Mouse (Mus musculus) 3134 (cell line): ENCODE data around the gene Srbd1.
A peak's percentile ranks its signal among the peaks of the same experiment; 100 is the strongest.

Experiments
- DNase-seq: peaks from one replicate; pipeline ENCODE4 v3.0.0-alpha.2; 2011; ENCODE audit warnings: low spot score; ENCODE audit not compliant: insufficient read length; ENCODE audit errors: extremely low read depth

Gene Srbd1

GRCm38 (mm10) chr17:86149726-86150125, 4.8 kb upstream of the Srbd1 start:
- DNase-seq = no peak

- DNase-seq = peak; percentile 82
Measured at GRCm38 (mm10) chr17:86144537-86145078, 367 bp downstream of the Srbd1 start.

- DNase-seq = no peak
Measured at GRCm38 (mm10) chr17:86135835-86136234, 9.1 kb downstream of the Srbd1 start.

- no peak for DNase-seq
Measured at GRCm38 (mm10) chr17:86134461-86134860, 10.5 kb downstream of the Srbd1 start.

- DNase-seq = no peak
Measured at GRCm38 (mm10) chr17:86132534-86132933, 12.4 kb downstream of the Srbd1 start.

- no peak for DNase-seq
Measured at GRCm38 (mm10) chr17:86128198-86128597, 16.8 kb downstream of the Srbd1 start.

- no peak for DNase-seq
Measured at GRCm38 (mm10) chr17:86125908-86126307, 19.1 kb downstream of the Srbd1 start.

- DNase-seq = no peak
Measured at GRCm38 (mm10) chr17:86123146-86123545, 21.8 kb downstream of the Srbd1 start.

- DNase-seq = no peak
Measured at GRCm38 (mm10) chr17:86096875-86097274, 48.1 kb downstream of the Srbd1 start.

- no peak for DNase-seq
Measured at GRCm38 (mm10) chr17:86093124-86093523, 51.9 kb downstream of the Srbd1 start.

- no peak for DNase-seq
Measured at GRCm38 (mm10) chr17:86091631-86092030, 53.3 kb downstream of the Srbd1 start.

GRCm38 (mm10) chr17:86089893-86090588, 54.9 kb downstream of the Srbd1 start:
- DNase-seq = no peak

- DNase-seq = no peak
Measured at GRCm38 (mm10) chr17:86087922-86088321, 57.1 kb downstream of the Srbd1 start.

GRCm38 (mm10) chr17:86086191-86086590, 58.8 kb downstream of the Srbd1 start:
- DNase-seq = no peak

GRCm38 (mm10) chr17:86083207-86083606, 61.8 kb downstream of the Srbd1 start:
- no peak for DNase-seq

- no peak for DNase-seq
Measured at GRCm38 (mm10) chr17:86078060-86078459, 66.9 kb downstream of the Srbd1 start.

GRCm38 (mm10) chr17:86067444-86067843, 77.5 kb downstream of the Srbd1 start:
- DNase-seq = no peak

- no peak for DNase-seq
Measured at GRCm38 (mm10) chr17:86065833-86066232, 79.1 kb downstream of the Srbd1 start.

GRCm38 (mm10) chr17:86063461-86063860, 81.5 kb downstream of the Srbd1 start:
- DNase-seq = peak; percentile 25

GRCm38 (mm10) chr17:86060911-86061310, 84.1 kb downstream of the Srbd1 start:
- DNase-seq = no peak

- no peak for DNase-seq
Measured at GRCm38 (mm10) chr17:86040221-86040984, 104.6 kb downstream of the Srbd1 start.

GRCm38 (mm10) chr17:86039741-86040140, 105.2 kb downstream of the Srbd1 start:
- DNase-seq = no peak
